Mouse (Mus musculus): ENCODE data around the gene Rngtt. TPM values are rescaled to one million over a fixed set of nuclear protein-coding genes. Genes with fewer than 3 reads are reported as not detected.

Rngtt gene
- polyA plus RNA-seq, 1 experiment from 2014 or later, result 33.3 TPM

GRCm38 (mm10) chr4:33337999-33338398 lies 27.9 kb downstream of the Rngtt start:
- 92% methylated on average over 1 of the region's 1 CpGs for WGBS
- Histone ChIP-seq H3K36me3 (peaks cover 85% of the 10 kb centered on the region), H3K4me3 (no peak overlapping the region), H3K4me1 (no peaks in the 10 kb centered on the region), H3K9me3 (replicated peaks) (no peaks in the 10 kb centered on the region), H3K27ac (replicated peaks) (no peak overlapping the region), H3K27me3 (ENCODE audit: low read depth, poor library complexity, severe bottlenecking) (no peaks in the 10 kb centered on the region)
- no peak for DNase-seq (ENCODE audit: low spot score)

DNA sequence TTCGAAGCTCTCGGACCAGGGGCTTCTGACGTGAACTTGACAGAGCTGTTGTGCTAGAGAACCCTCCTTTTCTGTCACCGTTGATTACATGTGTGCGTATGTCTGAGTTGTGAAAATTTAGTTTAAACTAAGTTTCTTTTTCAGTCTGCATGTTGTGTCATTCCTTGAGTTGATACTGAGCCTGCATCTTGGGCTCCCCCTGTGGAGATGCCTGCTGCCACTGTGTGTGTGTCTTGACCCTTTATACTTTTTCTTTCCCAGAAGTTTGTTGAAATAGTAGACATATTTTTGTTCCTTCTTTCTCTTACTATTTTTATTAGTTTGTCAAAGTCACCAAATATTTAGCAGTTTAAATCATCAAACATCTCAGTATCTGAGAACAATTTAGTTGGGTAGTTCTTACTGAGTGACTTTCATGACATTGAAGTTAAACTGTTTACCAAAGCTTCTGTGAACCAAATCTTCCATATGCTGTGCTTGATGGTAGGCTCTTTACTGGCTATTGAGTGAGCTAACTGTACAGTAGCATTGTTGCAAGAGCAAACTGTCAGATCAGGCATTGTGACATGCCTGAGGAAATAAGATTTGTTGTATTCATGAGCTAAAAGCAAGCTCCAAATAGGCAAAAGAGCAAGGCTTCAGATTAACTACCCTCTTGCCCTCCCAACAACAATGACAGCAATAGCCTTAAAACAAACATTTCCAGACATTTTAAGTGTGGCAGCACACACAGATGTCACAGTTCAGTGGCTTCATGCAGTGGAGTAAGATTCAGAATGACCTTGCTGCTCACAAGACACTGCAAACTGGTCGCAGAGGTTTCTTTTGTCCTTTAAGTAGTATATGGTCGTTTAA lies 33.0 kb downstream of the Rngtt start:
- Histone ChIP-seq H3K27me3 (ENCODE audit: low read depth, poor library complexity, severe bottlenecking) (no peaks in the 10 kb centered on the region), H3K4me1 (no peaks in the 10 kb centered on the region), H3K36me3 (peaks cover 59% of the 10 kb centered on the region), H3K27ac (replicated peaks) (no peak overlapping the region), H3K4me3 (no peak overlapping the region), H3K9me3 (replicated peaks) (no peaks in the 10 kb centered on the region)
- 90% methylated on average over 7 of the region's 7 CpGs for WGBS
- DNase-seq (ENCODE audit: low spot score), result no peak

GRCm38 (mm10) chr4:33343732-33344057 lies 33.6 kb downstream of the Rngtt start:
- Histone ChIP-seq H3K4me3 (no peak overlapping the region), H3K27me3 (ENCODE audit: low read depth, poor library complexity, severe bottlenecking) (no peaks in the 10 kb centered on the region), H3K4me1 (no peaks in the 10 kb centered on the region), H3K36me3 (peaks cover 56% of the 10 kb centered on the region), H3K27ac (replicated peaks) (no peak overlapping the region), H3K9me3 (replicated peaks) (no peaks in the 10 kb centered on the region)
- DNase-seq (ENCODE audit: low spot score), result no peak
- WGBS, result 89% methylated on average over 6 of the region's 6 CpGs

DNA sequence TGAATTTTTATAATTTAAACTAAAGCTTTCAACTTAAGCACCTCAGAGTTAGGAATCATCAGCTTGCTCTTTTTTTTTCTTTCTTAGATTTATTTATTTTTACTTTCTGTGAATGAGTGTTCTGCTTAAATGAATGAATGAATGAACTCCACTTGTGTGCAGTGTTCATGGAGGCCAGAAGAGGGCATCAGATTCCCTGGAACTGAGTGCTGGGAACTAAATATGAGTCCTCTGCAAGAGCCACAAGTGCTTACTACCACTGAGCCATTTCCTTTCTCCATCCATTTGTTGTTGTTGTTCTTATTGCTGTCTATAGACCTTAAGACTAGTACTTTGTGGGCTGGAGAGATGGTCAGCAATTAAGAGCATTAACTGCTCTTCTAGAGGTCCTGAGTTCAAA lies 53.3 kb downstream of the Rngtt start:
- H3K4me1 ChIP-seq, result no peaks in the 10 kb centered on the region
- no peaks in the 10 kb centered on the region for H3K9me3 ChIP-seq (replicated peaks)

DNA sequence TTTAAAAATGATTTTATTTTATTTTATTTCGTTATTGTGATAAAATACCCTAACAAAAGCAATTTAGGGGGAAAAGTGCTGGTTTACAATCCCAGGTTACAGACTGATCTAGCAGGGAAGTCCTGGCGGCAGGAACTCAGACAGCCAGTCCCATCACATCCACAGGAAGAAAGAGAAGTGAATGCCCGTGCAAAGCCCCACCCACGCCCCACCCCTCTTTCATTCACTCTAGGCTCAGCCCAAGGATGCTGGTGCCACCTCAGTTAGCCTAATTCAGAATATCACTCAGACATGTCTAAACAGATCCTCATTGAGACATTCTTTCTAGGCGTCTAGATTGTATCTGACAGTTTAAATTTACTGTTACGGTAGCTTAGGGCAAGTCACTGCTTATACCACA lies 64.8 kb downstream of the Rngtt start:
- Histone ChIP-seq H3K9me3 (replicated peaks) (no peaks in the 10 kb centered on the region), H3K4me3 (no peak overlapping the region), H3K27me3 (ENCODE audit: low read depth, poor library complexity, severe bottlenecking) (no peaks in the 10 kb centered on the region), H3K4me1 (peaks cover 8% of the 10 kb centered on the region), H3K27ac (replicated peaks) (no peak overlapping the region), H3K36me3 (peaks cover 24% of the 10 kb centered on the region)
- 74% methylated on average over 6 of the region's 6 CpGs for WGBS
- no peak for DNase-seq (ENCODE audit: low spot score)

More for the DNA sequence above, 53.3 kb downstream of the Rngtt start:
- Histone ChIP-seq H3K4me3 (no peak overlapping the region), H3K36me3 (peaks cover 28% of the 10 kb centered on the region), H3K27me3 (ENCODE audit: low read depth, poor library complexity, severe bottlenecking) (no peaks in the 10 kb centered on the region), H3K27ac (replicated peaks) (no peak overlapping the region)
- no peak for DNase-seq (ENCODE audit: low spot score)

GRCm38 (mm10) chr4:33377642-33378041 lies 67.5 kb downstream of the Rngtt start:
- Histone ChIP-seq H3K27me3 (ENCODE audit: low read depth, poor library complexity, severe bottlenecking) (no peaks in the 10 kb centered on the region), H3K9me3 (replicated peaks) (no peaks in the 10 kb centered on the region), H3K4me3 (no peak overlapping the region), H3K36me3 (peaks cover 29% of the 10 kb centered on the region), H3K27ac (replicated peaks) (0 out of 2 replicates have a peak overlapping the region, but pooled peaks have one; percentile 42), H3K4me1 (peaks cover 8% of the 10 kb centered on the region)
- DNase-seq (ENCODE audit: low spot score), result no peak

DNA sequence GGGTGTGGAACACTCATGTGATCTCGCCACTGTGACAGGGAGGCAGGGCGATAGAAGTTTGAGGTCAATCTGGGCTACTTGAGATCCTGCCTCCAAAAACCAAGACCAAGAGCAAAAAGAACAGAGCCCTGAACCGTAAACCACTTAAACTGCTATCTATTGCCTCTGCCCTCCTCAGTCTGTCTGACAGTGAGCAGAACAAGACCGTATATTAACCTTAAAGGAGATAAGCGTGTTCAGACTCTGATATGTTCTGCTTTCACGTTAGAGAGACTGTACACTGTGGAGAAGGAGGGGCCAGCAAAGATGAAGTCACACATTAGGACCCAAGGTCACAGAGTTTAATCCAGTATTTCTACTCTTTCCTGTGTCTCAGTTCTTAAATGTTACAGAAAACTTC lies 68.8 kb downstream of the Rngtt start:
- peaks cover 32% of the 10 kb centered on the region for H3K36me3 ChIP-seq
- no peak for DNase-seq (ENCODE audit: low spot score)
- no peaks in the 10 kb centered on the region for H3K9me3 ChIP-seq (replicated peaks)
- no peak overlapping the region for H3K27ac ChIP-seq (replicated peaks)
- 92% methylated on average over 6 of the region's 6 CpGs for WGBS
- peaks cover 8% of the 10 kb centered on the region for H3K4me1 ChIP-seq
- H3K4me3 ChIP-seq, result no peak overlapping the region
- H3K27me3 ChIP-seq (ENCODE audit: low read depth, poor library complexity, severe bottlenecking), result no peaks in the 10 kb centered on the region

- Histone ChIP-seq H3K27me3 (ENCODE audit: low read depth, poor library complexity, severe bottlenecking) (no peaks in the 10 kb centered on the region), H3K36me3 (peaks cover 22% of the 10 kb centered on the region), H3K4me3 (no peak overlapping the region), H3K4me1 (no peaks in the 10 kb centered on the region), H3K9me3 (replicated peaks) (no peaks in the 10 kb centered on the region), H3K27ac (replicated peaks) (no peak overlapping the region)
- WGBS, result 92% methylated on average over 3 of the region's 3 CpGs
- DNase-seq (ENCODE audit: low spot score), result no peak
Measured at GRCm38 (mm10) chr4:33388899-33389298, 78.8 kb downstream of the Rngtt start.

DNA sequence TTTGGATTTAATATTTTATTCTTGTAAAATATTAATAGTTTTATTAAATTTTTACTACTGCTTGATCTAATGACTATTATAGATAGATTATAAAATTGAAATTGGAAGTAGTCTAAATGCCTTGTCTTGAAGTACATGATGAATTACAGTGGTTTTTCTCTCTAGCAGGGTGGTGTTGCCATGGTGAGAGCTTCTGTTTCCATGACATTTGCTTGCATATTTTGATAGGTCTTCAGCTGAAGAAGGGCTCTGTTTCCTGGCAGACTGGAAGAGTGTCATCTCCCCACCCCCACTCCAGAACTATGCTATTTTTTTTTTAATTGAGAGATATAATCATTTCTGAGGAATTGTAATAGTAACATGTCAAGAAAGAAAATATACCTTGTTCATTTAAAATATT lies 80.5 kb downstream of the Rngtt start:
- Histone ChIP-seq H3K4me3 (no peak overlapping the region), H3K27me3 (ENCODE audit: low read depth, poor library complexity, severe bottlenecking) (no peaks in the 10 kb centered on the region), H3K9me3 (replicated peaks) (no peaks in the 10 kb centered on the region), H3K4me1 (no peaks in the 10 kb centered on the region), H3K36me3 (peaks cover 22% of the 10 kb centered on the region), H3K27ac (replicated peaks) (no peak overlapping the region)
- no peak for DNase-seq (ENCODE audit: low spot score)

DNA sequence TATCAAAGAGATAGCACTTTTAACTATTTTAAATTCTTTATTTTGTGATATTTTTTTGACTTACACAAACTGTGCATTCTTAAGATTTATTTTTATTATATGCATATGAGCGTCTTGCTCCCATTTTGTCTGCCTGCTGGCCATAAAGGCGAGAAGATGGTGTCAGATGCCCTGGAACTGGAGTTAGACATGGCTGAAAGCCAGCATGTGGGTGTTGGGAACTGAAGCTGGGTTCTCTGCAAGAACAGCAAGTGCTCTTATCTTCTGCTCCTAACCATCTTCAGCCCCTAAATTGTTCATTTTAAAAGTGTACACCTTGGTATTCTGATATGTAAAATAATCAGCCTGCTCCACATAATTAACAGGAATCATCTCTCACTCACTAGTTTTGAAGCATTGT lies 83.3 kb downstream of the Rngtt start:
- H3K36me3 ChIP-seq, result 0 out of 2 replicates have a peak, but pooled peaks cover 4% of the 10 kb centered on the region
- no peak overlapping the region for H3K27ac ChIP-seq (replicated peaks)
- no peak for DNase-seq (ENCODE audit: low spot score)
- H3K4me3 ChIP-seq, result no peak overlapping the region
- H3K27me3 ChIP-seq (ENCODE audit: low read depth, poor library complexity, severe bottlenecking), result no peaks in the 10 kb centered on the region
- no peaks in the 10 kb centered on the region for H3K9me3 ChIP-seq (replicated peaks)
- 89% methylated on average over 2 of the region's 2 CpGs for WGBS
- H3K4me1 ChIP-seq, result no peaks in the 10 kb centered on the region

- Histone ChIP-seq H3K4me3 (no peak overlapping the region), H3K4me1 (no peaks in the 10 kb centered on the region), H3K27ac (replicated peaks) (no peak overlapping the region), H3K36me3 (0 out of 2 replicates have a peak, but pooled peaks cover 4% of the 10 kb centered on the region), H3K27me3 (ENCODE audit: low read depth, poor library complexity, severe bottlenecking) (no peaks in the 10 kb centered on the region), H3K9me3 (replicated peaks) (no peaks in the 10 kb centered on the region)
- WGBS, result 56% methylated on average over 3 of the region's 3 CpGs
- peak; percentile 72 for DNase-seq (ENCODE audit: low spot score)
Measured at GRCm38 (mm10) chr4:33396222-33397176, 86.4 kb downstream of the Rngtt start.

DNA sequence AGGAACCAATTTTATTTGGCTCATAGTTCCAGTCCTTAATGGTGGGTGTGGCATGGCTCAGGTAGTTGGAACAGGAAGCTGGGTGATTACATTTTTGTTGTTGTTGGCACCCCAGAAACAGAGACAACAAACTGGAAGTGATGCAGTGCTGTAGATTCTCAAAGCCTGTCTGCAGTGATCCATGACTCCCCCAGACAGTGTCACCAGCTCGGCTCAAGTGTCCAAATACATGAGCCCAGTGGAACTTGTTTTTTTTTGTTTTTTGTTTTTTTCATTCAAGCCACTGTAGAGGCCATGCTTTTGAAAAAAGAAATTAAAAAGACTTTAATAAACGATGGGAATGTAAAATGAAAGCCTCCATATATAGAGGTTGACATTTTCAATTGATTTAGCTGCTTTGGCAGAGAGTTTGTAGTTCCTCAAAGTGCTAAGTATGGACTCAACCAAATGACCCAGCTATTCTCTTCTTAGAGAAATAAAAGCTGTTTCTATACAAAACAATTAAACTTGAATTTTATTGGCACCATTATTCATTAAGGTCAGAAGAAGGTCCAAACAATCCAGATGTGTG lies 95.7 kb downstream of the Rngtt start:
- Histone ChIP-seq H3K4me1 (no peaks in the 10 kb centered on the region), H3K27ac (replicated peaks) (no peak overlapping the region), H3K9me3 (replicated peaks) (no peaks in the 10 kb centered on the region), H3K36me3 (0 out of 2 replicates have a peak, but pooled peaks cover 3% of the 10 kb centered on the region), H3K4me3 (no peak overlapping the region), H3K27me3 (ENCODE audit: low read depth, poor library complexity, severe bottlenecking) (no peaks in the 10 kb centered on the region)
- 81% methylated on average over 2 of the region's 2 CpGs for WGBS
- DNase-seq (ENCODE audit: low spot score), result no peak

GRCm38 (mm10) chr4:33413791-33414190 lies 103.7 kb downstream of the Rngtt start:
- H3K4me1 ChIP-seq, result no peaks in the 10 kb centered on the region
- no peaks in the 10 kb centered on the region for H3K9me3 ChIP-seq (replicated peaks)
- no peak for DNase-seq (ENCODE audit: low spot score)
- H3K27me3 ChIP-seq (ENCODE audit: low read depth, poor library complexity, severe bottlenecking), result no peaks in the 10 kb centered on the region
- no peaks in the 10 kb centered on the region for H3K36me3 ChIP-seq
- 95% methylated on average over 4 of the region's 4 CpGs for WGBS
- H3K4me3 ChIP-seq, result no peak overlapping the region
- no peak overlapping the region for H3K27ac ChIP-seq (replicated peaks)
